Mouse (Mus musculus) stomach, postnatal 0 days (tissue): ENCODE data around the gene Emx1. TPM values are rescaled to one million over a fixed set of nuclear protein-coding genes. Genes with fewer than 3 reads are reported as not detected.

ENCODE experiments used
- ATAC-seq: fragments of 200-750 bp; cut with Nextera tagmentation; 2 replicates; pipeline ENCODE4 v1.8.0; 2017; ENCODE audit not compliant: low FRiP score, low TSS enrichment
- DNase-seq: peaks from one replicate; pipeline ENCODE4 v3.0.0-alpha.2; 2016; ENCODE audit warnings: low spot score
- H3K27ac ChIP-seq: fragments of 300-500 bp; sonication (generic); replicated peaks from 2 replicates; pipeline ENCODE4 v1.5.1; 2014; ENCODE audit warnings: mild to moderate bottlenecking, control low read depth
- H3K27me3 ChIP-seq: fragments of 300-500 bp; sonication (generic); 2 replicates; pipeline ENCODE4 v1.6.1; 2014; ENCODE audit warnings: low read length; ENCODE audit not compliant: control insufficient read depth, insufficient read depth
- H3K36me3 ChIP-seq: fragments of 300-500 bp; sonication (generic); 2 replicates; pipeline ENCODE4 v1.6.1; 2014; ENCODE audit warnings: low read length, mixed read lengths; ENCODE audit not compliant: control insufficient read depth, insufficient read depth
- H3K4me1 ChIP-seq: fragments of 300-500 bp; sonication (generic); replicated peaks from 2 replicates; pipeline ENCODE4 v1.6.1; 2014; ENCODE audit warnings: antibody characterized with exemption; ENCODE audit not compliant: control insufficient read depth, insufficient read depth
- H3K4me2 ChIP-seq: fragments of 300-500 bp; sonication (generic); replicated peaks from 2 replicates; pipeline ENCODE4 v1.6.1; 2014; ENCODE audit warnings: low read depth, mild to moderate bottlenecking, control low read depth, moderate library complexity
- H3K4me3 ChIP-seq: fragments of 300-500 bp; sonication (generic); 2 replicates; pipeline ENCODE4 v1.5.1; 2014; ENCODE audit warnings: low read depth, low read length, control low read depth
- H3K9ac ChIP-seq: fragments of 300-500 bp; sonication (generic); 2 replicates; pipeline ENCODE4 v1.6.1; 2014; ENCODE audit warnings: mild to moderate bottlenecking, low read length, control low read depth, mixed read lengths
- H3K9me3 ChIP-seq: fragments of 300-500 bp; sonication (generic); 2 replicates; pipeline ENCODE4 v1.6.1; 2016; ENCODE audit warnings: low read length; ENCODE audit not compliant: control insufficient read depth
- CTCF ChIP-seq: IDR thresholded peaks from 2 replicates; pipeline ENCODE4 v1.5.1; 2016; ENCODE audit warnings: antibody characterized with exemption, low read depth, mild to moderate bottlenecking, moderate library complexity
- EP300 ChIP-seq: optimal IDR thresholded peaks from 2 replicates; pipeline ENCODE3; 2016; ENCODE audit warnings: antibody characterized with exemption
- WGBS: fragments of 180-500 bp; shearing (Covaris S2); extraction: QIAGEN DNeasy Blood & Tissue Kit; methylation state at CpG from one replicate; pipeline ENCODE4 v1.1.7; 2014; 5-methylcytosine and 5-hydroxymethylcytosine counted together
- polyA plus RNA-seq: library from polyadenylated mRNA; unstranded; fragments of >200 nt; fragmentation: Nextera tagmentation; extraction: Ambion mirVana; gene quantifications from 2 replicates; pipeline ENCODE4 v1.2.1, GENCODE M21; 2015

The Emx1 gene
- polyA plus RNA-seq, 1 experiment from 2014 or later, result not detected

DNA sequence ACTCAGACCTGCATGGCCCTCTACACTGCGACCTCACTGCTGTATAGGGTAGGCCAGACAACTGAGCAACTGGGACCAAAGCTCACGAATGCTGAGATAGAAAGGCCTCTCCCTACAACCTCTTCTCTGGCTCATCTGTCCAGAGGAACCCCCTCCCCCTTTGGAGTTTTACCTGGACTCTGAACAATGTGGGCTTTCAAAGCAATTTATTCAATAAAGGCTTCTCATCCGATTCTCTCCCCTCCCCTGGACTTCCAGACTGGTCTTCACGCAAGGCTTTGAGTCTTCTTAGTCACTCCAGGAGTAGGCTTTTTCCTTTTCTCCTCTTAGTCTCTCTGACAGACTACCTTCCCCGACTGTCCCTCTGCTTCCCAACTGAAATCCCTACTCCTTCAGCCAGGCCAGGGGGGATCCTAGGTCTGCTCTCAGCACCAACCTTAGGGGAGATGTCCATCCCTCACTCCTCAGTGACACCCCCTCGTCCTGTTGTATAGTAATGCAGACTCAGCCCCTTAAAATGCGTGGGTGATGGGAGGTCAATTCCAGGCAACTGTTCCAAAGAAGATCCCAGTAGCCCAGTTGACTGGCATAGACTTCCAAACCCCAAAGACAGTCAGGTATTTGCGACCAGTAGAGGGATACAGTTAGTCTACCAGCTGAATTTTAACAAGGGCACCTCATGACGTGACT, 4.7 kb downstream of the Emx1 start:
- 58% methylated on average over 9 of the region's 9 CpGs for WGBS

DNA sequence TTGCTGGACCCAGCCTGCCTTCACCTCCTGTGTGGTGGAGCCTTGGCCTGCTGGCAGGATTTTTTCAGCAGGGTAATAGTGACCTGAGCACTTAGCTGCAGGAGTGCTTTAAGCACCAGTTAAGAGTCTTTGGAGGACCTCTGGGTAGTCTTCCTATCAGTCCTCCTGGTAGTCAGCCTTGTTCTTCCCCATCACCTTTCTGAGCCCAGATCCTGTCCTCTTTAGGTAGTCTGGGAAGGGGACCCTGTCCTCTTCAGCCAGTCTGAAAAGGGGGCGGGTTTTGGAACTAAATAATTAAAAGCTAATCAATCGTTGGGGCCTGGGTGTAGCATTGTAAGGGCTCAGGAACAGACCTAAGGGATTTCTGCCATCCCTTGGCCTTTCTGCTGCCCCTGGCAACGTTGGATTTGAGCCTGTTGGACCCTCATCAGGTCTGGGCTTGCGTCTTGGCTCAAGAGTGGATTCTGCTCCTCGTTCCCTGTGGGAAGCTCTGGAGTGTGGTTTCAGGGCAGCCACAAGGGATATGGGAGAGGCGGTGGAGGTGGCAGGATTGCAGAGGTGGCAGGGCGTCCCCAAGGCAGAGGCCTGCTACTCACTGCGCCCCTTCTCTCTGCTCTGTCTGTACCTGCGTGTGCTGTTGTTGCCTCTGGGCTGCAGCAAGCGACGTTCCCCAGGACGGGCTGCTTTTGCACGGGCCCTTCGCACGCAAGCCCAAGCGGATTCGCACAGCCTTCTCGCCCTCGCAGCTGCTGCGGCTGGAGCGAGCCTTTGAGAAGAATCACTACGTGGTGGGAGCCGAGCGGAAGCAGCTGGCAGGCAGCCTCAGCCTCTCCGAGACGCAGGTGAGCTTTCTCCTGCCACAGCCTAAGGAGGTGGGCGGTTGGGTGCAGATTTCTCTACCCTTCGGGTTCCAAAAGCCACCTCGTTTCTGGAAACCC, 6.4 kb downstream of the Emx1 start:
- DNase-seq (no peak), ATAC-seq (no peak)
- TF ChIP-seq EP300, result no peak
- no peak for TF ChIP-seq CTCF
- H3K27ac ChIP-seq, result no peak overlapping the region
- H3K9me3 ChIP-seq, result no peaks in the 10 kb centered on the region
- no peak overlapping the region for H3K9ac ChIP-seq
- no peak overlapping the region for H3K4me2 ChIP-seq
- no peaks in the 10 kb centered on the region for H3K36me3 ChIP-seq
- 22% methylated on average over 28 of the region's 29 CpGs for WGBS
- no peak overlapping the region for H3K4me3 ChIP-seq
- H3K27me3 ChIP-seq, result peaks cover 27% of the 10 kb centered on the region; the same call in 1 of the 2 replicates
- no peaks in the 10 kb centered on the region for H3K4me1 ChIP-seq

More for the DNA sequence above, 4.7 kb downstream of the Emx1 start:
- Histone ChIP-seq H3K4me3 (no peak overlapping the region), H3K4me1 (no peaks in the 10 kb centered on the region), H3K27ac (no peak overlapping the region), H3K9ac (no peak overlapping the region), H3K36me3 (no peaks in the 10 kb centered on the region), H3K9me3 (no peaks in the 10 kb centered on the region), H3K4me2 (no peak overlapping the region), H3K27me3 (peaks cover 33% of the 10 kb centered on the region)
- DNase-seq (no peak), ATAC-seq (no peak)
- TF ChIP-seq CTCF, result no peak
- no peak for TF ChIP-seq EP300

DNA sequence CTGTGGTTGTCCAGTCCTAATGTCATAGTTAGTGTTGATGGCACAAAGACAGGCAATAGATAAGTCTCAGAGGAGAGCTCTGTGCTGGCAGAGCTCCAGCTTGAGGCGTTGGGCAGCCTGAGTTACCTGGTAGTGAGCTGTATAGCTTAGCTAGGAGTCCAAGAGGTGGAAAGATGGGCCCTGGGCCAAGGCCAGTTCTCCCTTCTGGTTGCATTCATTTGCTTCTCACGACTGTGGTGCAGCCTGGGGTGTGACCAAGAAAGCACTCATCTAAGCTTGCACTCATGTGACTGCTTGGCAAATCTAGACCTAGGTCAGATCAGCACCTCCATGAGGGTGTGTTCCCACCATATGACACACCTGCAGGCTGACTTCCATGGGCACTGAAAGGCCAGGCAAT, 10.7 kb downstream of the Emx1 start:
- Histone ChIP-seq H3K9ac (no peak overlapping the region), H3K9me3 (no peaks in the 10 kb centered on the region), H3K4me2 (no peak overlapping the region), H3K4me1 (no peaks in the 10 kb centered on the region), H3K4me3 (no peak overlapping the region), H3K36me3 (no peaks in the 10 kb centered on the region), H3K27me3 (peaks cover 5% of the 10 kb centered on the region; the same call in 1 of the 2 replicates), H3K27ac (no peak overlapping the region)
- 51% methylated on average over 2 of the region's 2 CpGs for WGBS
- ATAC-seq (no peak), DNase-seq (no peak)
- no peak for TF ChIP-seq CTCF
- no peak for TF ChIP-seq EP300

DNA sequence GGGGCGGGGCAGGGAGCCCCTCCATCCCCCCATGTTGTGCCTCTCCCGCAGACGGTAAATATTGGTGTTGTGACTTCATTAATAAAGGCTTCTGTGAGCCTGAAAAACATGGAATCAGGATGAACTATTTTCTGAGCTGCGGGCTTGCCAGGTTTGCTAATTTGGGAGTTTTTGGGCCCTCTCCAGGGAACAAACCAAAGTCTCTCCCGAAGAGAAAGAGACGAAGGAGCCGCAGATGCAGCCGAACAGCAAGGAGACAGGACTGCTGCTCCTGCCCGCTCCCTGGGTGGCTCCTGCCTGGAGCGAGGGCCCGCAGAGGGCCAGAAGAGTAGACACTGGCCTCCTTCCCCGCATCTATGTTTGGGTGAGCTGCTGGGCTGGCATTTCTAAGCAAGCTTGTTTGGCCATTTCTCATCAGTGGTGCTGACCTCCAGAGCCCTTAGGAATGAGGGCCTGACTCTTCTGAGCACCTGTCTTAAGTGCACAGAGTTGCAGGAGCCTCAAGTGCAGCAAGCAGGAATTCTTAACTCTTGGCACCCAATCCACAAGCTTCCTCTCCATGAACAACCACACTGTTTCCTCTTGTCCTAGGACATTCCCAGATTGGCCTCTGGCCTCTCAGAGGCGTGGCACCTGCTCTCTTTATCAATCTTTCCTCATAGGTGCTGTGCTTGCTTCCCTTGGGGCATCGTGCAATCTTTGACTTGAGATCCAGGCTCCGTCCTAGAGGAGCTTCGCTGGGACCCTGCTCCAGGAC, 19.1 kb downstream of the Emx1 start:
- no peak overlapping the region for H3K27ac ChIP-seq
- WGBS, result 36% methylated on average over 16 of the region's 16 CpGs
- no peak overlapping the region for H3K4me2 ChIP-seq
- ATAC-seq (no peak), DNase-seq (no peak)
- no peaks in the 10 kb centered on the region for H3K27me3 ChIP-seq
- no peak for TF ChIP-seq EP300
- TF ChIP-seq CTCF, result no peak
- H3K9ac ChIP-seq, result no peak overlapping the region
- no peaks in the 10 kb centered on the region for H3K4me1 ChIP-seq
- H3K4me3 ChIP-seq, result no peak overlapping the region
- no peaks in the 10 kb centered on the region for H3K36me3 ChIP-seq
- no peaks in the 10 kb centered on the region for H3K9me3 ChIP-seq

DNA sequence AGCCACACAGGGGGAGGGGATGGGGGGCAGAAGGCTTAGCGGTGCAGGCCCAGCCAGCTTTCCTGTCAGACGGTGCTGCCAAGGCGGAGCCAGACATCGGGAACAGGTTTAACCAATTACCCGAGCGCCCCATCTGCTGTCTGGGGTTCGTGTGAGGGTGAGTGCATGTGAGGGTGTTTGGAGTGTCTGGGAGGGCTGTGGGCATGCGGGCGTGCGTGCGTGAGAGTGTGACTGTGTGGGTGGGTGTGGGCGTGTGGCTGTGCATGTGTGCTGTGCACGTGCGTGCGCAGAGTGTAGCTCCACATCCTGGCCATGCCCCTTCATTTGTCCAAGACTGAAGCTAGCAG, 19.7 kb downstream of the Emx1 start:
- no peak overlapping the region for H3K4me2 ChIP-seq
- H3K36me3 ChIP-seq, result no peaks in the 10 kb centered on the region
- H3K9ac ChIP-seq, result no peak overlapping the region
- H3K4me1 ChIP-seq, result no peaks in the 10 kb centered on the region
- no peaks in the 10 kb centered on the region for H3K9me3 ChIP-seq
- ATAC-seq (peak; percentile 31; the same call in 1 of the 2 replicates), DNase-seq (peak; percentile 19)
- no peak overlapping the region for H3K27ac ChIP-seq
- TF ChIP-seq CTCF (no peak), EP300 (no peak)
- no peaks in the 10 kb centered on the region for H3K27me3 ChIP-seq
- H3K4me3 ChIP-seq, result no peak overlapping the region
- whole genome bisulfite sequencing, result 42% methylated on average over 15 of the region's 15 CpGs
